Mouse (Mus musculus) midbrain, postnatal 0 days (tissue): Measurements from ENCODE around the gene Mfap2. TPM values are rescaled to one million over a fixed set of nuclear protein-coding genes. Genes with fewer than 3 reads are reported as not detected.

Experiments
- ATAC-seq: fragments of 200-750 bp; cut with Nextera tagmentation; 2 replicates; pipeline ENCODE4 v1.8.0; 2017; ENCODE audit warnings: moderate number of reproducible peaks, mild to moderate bottlenecking, moderate TSS enrichment, moderate library complexity; ENCODE audit not compliant: low FRiP score
- DNase-seq: peaks from one replicate; pipeline ENCODE4 v3.0.0-alpha.2; 2015; ENCODE audit warnings: low spot score
- H3K27ac ChIP-seq: fragments of 300-500 bp; sonication (generic); 2 replicates; pipeline ENCODE4 v1.5.1; 2014; ENCODE audit warnings: low read depth, mild to moderate bottlenecking, low read length, mixed read lengths
- H3K27me3 ChIP-seq: fragments of 300-500 bp; sonication (generic); 2 replicates; pipeline ENCODE4 v1.6.1; 2014; ENCODE audit warnings: low read length, control low read depth, mixed read lengths; ENCODE audit not compliant: insufficient read depth
- H3K36me3 ChIP-seq: fragments of 300-500 bp; sonication (generic); 2 replicates; pipeline ENCODE4 v1.6.1; 2014; ENCODE audit warnings: low read length, control low read depth, mixed read lengths; ENCODE audit not compliant: insufficient read depth
- H3K4me1 ChIP-seq: fragments of 300-500 bp; sonication (generic); 2 replicates; pipeline ENCODE4 v1.6.1; 2014; ENCODE audit warnings: mild to moderate bottlenecking, control low read depth, antibody characterized with exemption, low read length, mixed read lengths; ENCODE audit not compliant: insufficient read depth
- H3K4me2 ChIP-seq: fragments of 300-500 bp; sonication (generic); 2 replicates; pipeline ENCODE4 v1.6.1; 2014; ENCODE audit warnings: low read depth, mild to moderate bottlenecking, low read length, mixed read lengths; ENCODE audit not compliant: poor library complexity, severe bottlenecking
- H3K4me3 ChIP-seq: fragments of 300-500 bp; sonication (generic); 2 replicates; pipeline ENCODE4 v1.5.1; 2014; ENCODE audit warnings: low read depth, mild to moderate bottlenecking, low read length, moderate library complexity
- H3K9ac ChIP-seq: fragments of 300-500 bp; sonication (generic); replicated peaks from 2 replicates; pipeline ENCODE4 v1.6.1; 2014; ENCODE audit warnings: mild to moderate bottlenecking, low read length, moderate library complexity, mixed read lengths; ENCODE audit not compliant: poor library complexity, severe bottlenecking
- H3K9me3 ChIP-seq: fragments of 300-500 bp; sonication (generic); 2 replicates; pipeline ENCODE4 v1.6.1; 2016; ENCODE audit warnings: low read length, control low read depth
- CTCF ChIP-seq: IDR thresholded peaks from 2 replicates; pipeline ENCODE4 v1.5.1; 2016; ENCODE audit warnings: antibody characterized with exemption, mild to moderate bottlenecking
- WGBS: fragments of 180-500 bp; shearing (Covaris S2); extraction: QIAGEN DNeasy Blood & Tissue Kit; methylation state at CpG from one replicate; pipeline ENCODE4 v1.1.7; 2014; 5-methylcytosine and 5-hydroxymethylcytosine counted together
- polyA plus RNA-seq: library from polyadenylated mRNA; unstranded; fragments of >200 nt; fragmentation: Nextera tagmentation; extraction: Ambion mirVana; gene quantifications from 2 replicates; pipeline ENCODE4 v1.2.1, GENCODE M21; 2015
- total RNA-seq: library from RNA; depleted of rRNA; stranded (reverse); fragments of >200 nt; gene quantifications from 2 replicates; pipeline ENCODE4 v1.2.3, GENCODE M21; 2014; rRNA removed

Gene Mfap2
- total and polyA plus RNA-seq, 2 experiments from 2014 or later = 32.4 to 104 TPM

- H3K27ac ChIP-seq = no peak overlapping the region
- H3K27me3 ChIP-seq = no peaks in the 10 kb centered on the region
- no peak for TF ChIP-seq CTCF
- no peak overlapping the region for H3K4me3 ChIP-seq
- H3K4me1 ChIP-seq = no peaks in the 10 kb centered on the region
- 75% methylated on average over 4 of the region's 4 CpGs for WGBS
- ATAC-seq = no peak
- H3K9ac ChIP-seq = no peak overlapping the region
- peaks cover 38% of the 10 kb centered on the region for H3K36me3 ChIP-seq
- no peak overlapping the region for H3K4me2 ChIP-seq
- no peaks in the 10 kb centered on the region for H3K9me3 ChIP-seq
- no peak for DNase-seq
These were observed 54.0 kb downstream of the Mfap2 start for GRCm38 (mm10) chr4:141064104-141064659.

GRCm38 (mm10) chr4:141065123-141065522 is 54.9 kb downstream of the Mfap2 start:
- peak; percentile 99 for TF ChIP-seq CTCF
- Histone ChIP-seq H3K27ac (no peak overlapping the region), H3K27me3 (no peaks in the 10 kb centered on the region), H3K4me3 (no peak overlapping the region), H3K9ac (no peak overlapping the region), H3K9me3 (no peaks in the 10 kb centered on the region), H3K36me3 (peaks cover 46% of the 10 kb centered on the region), H3K4me1 (no peaks in the 10 kb centered on the region), H3K4me2 (no peak overlapping the region)
- WGBS = 3% methylated on average over 8 of the region's 8 CpGs
- DNase-seq (peak; percentile 94), ATAC-seq (peak; percentile 11)

Other genes with a start within 250 kb of the Mfap2 start
- 0.57 TPM in 1 of 2 replicates, not detected in the other for gene Padi4, start 236.2 kb upstream of the Mfap2 start, total RNA-seq
- gene Padi4, start 236.2 kb upstream of the Mfap2 start, polyA plus RNA-seq = 0.07 and 0.09 TPM in 2 replicates
- gene Padi3, start 199.8 kb upstream of the Mfap2 start, total RNA-seq = 0.14 TPM in 1 of 2 replicates, not detected in the other
- not detected in 2 replicates for gene Padi3, start 199.8 kb upstream of the Mfap2 start, polyA plus RNA-seq
- gene Padi1, start 164.6 kb upstream of the Mfap2 start, total RNA-seq = 0.14 and 0.16 TPM in 2 replicates
- 0.06 TPM in 1 of 2 replicates, not detected in the other for gene Padi1, start 164.6 kb upstream of the Mfap2 start, polyA plus RNA-seq
- 3.1 and 7.1 TPM in 2 replicates for gene Padi2, start 104.1 kb upstream of the Mfap2 start, total RNA-seq
- gene Padi2, start 104.1 kb upstream of the Mfap2 start, polyA plus RNA-seq = 2.7 and 3.3 TPM in 2 replicates
- gene Sdhb, start 49.2 kb upstream of the Mfap2 start, total RNA-seq = 194 and 243 TPM in 2 replicates
- gene Sdhb, start 49.2 kb upstream of the Mfap2 start, polyA plus RNA-seq = 529 and 575 TPM in 2 replicates
- gene Atp13a2, start 23.5 kb upstream of the Mfap2 start, total RNA-seq = 379 and 419 TPM in 2 replicates
- 182 and 201 TPM in 2 replicates for gene Atp13a2, start 23.5 kb upstream of the Mfap2 start, polyA plus RNA-seq
- gene Crocc, start 50.1 kb downstream of the Mfap2 start, total RNA-seq = 22.0 and 33.2 TPM in 2 replicates
- 3.2 and 4.2 TPM in 2 replicates for gene Crocc, start 50.1 kb downstream of the Mfap2 start, polyA plus RNA-seq
- gene Necap2, start 67.9 kb downstream of the Mfap2 start, total RNA-seq = 51.4 and 54.5 TPM in 2 replicates
- 42.2 and 51.1 TPM in 2 replicates for gene Necap2, start 67.9 kb downstream of the Mfap2 start, polyA plus RNA-seq
- gene Spata21, start 77.9 kb downstream of the Mfap2 start, total RNA-seq = 0.27 and 4.4 TPM in 2 replicates
- 0.25 and 1.4 TPM in 2 replicates for gene Spata21, start 77.9 kb downstream of the Mfap2 start, polyA plus RNA-seq
- gene Szrd1, start 129.4 kb downstream of the Mfap2 start, total RNA-seq = 58.7 and 64.3 TPM in 2 replicates
- gene Szrd1, start 129.4 kb downstream of the Mfap2 start, polyA plus RNA-seq = 13.5 and 16.2 TPM in 2 replicates
- gene Fbxo42, start 137.5 kb downstream of the Mfap2 start, total RNA-seq = 23.6 and 26.6 TPM in 2 replicates
- gene Fbxo42, start 137.5 kb downstream of the Mfap2 start, polyA plus RNA-seq = 16.9 and 17.7 TPM in 2 replicates
- gene Rsg1, start 203.5 kb downstream of the Mfap2 start, total RNA-seq = 4.6 and 6.0 TPM in 2 replicates
- 5.2 and 5.3 TPM in 2 replicates for gene Rsg1, start 203.5 kb downstream of the Mfap2 start, polyA plus RNA-seq
- gene Arhgef19, start 229.1 kb downstream of the Mfap2 start, total RNA-seq = 0.76 and 1.3 TPM in 2 replicates
- gene Arhgef19, start 229.1 kb downstream of the Mfap2 start, polyA plus RNA-seq = 1.1 and 1.3 TPM in 2 replicates